Mouse (Mus musculus): ENCODE results near the gene AU040320.

GRCm38 (mm10) chr4:126781871-126782270 is 28.5 kb downstream of the AU040320 start:
- TF ChIP-seq CTCF (IDR thresholded peaks at IDR 0.05; ENCODE audit: control insufficient read depth, insufficient read depth, insufficient read length) (no peak), USF1 (IDR thresholded peaks at IDR 0.05; ENCODE audit: low read depth) (no peak)

Data from C2C12 (cell line).